Mouse (Mus musculus) splenic B cell, adult 2 months (primary cell): ENCODE results near the gene Fndc5.

Source experiments
- DNase-seq: peaks from one replicate; pipeline ENCODE4 v3.0.0-alpha.2; 2011; ENCODE audit warnings: low read depth, low spot score
- H3K27me3 ChIP-seq: 2 replicates; pipeline ENCODE4 v1.6.1; 2012; ENCODE audit warnings: mild to moderate bottlenecking, low read length, moderate library complexity, mixed read lengths; ENCODE audit not compliant: control insufficient read depth, poor library complexity, insufficient read depth, severe bottlenecking
- H3K36me3 ChIP-seq: 2 replicates; pipeline ENCODE4 v1.6.1; 2012; ENCODE audit warnings: mild to moderate bottlenecking, low read length, moderate library complexity, mixed read lengths; ENCODE audit not compliant: control insufficient read depth, poor library complexity, insufficient read depth, severe bottlenecking

Fndc5 gene

DNA sequence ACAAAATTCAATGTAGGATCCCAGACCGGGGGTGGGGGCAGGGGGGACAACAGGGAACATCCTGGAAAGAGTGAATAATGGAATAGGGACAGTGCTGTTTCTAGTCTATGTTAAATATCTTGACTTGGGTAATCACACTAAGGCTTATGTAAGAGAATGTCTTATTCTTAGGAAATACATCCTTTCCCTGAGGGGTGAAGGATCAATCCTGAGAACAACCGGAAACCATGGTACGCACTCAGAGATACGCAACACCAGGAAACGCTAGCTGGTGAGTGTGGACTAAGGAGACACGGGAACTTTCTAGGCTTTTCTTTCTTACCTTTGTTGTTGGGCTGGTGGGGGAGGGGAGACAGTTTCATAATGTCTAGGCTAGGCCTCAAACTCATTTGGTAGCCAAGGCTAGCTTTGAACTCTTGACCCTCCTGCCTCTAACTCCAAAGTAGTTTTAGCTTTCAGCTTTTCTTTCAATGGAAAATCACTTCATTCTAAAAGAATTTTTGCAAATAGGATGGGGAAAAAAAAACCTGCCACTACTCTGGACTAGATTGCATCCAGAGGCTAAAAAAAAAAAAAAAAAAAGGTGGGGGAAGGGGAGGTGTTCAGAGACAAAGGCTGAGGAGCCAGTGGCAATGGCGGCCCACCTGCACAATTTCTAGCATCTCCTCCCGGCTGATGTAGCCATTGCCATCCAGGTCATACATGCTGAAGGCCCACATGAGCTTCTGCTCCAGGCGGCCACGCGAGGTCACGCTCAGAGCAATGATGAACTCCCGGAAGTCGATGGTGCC lies 18.9 kb upstream of the Fndc5 start:
- no peaks in the 10 kb centered on the region for H3K36me3 ChIP-seq
- no peak for DNase-seq
- H3K27me3 ChIP-seq, result no peaks in the 10 kb centered on the region

DNA sequence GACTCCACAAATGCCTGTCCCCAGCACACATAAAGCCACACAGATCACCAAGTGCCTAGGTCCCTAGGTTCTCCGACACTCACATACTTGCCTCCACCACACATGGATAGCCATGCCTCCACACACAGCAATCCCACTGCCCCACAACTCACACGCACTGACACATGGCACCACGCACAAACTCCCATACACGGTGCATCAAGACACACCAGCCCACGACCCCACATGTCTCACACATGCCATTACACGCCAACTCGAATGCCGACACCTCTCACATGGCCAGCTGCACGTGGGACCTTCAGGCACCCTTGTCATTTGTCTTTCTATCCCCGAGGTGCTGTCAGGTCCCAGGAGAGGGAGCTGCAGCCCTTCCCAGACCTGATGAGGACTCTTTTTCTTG lies 17.1 kb upstream of the Fndc5 start:
- H3K36me3 ChIP-seq, result no peaks in the 10 kb centered on the region
- DNase-seq, result no peak
- H3K27me3 ChIP-seq, result no peaks in the 10 kb centered on the region

DNA sequence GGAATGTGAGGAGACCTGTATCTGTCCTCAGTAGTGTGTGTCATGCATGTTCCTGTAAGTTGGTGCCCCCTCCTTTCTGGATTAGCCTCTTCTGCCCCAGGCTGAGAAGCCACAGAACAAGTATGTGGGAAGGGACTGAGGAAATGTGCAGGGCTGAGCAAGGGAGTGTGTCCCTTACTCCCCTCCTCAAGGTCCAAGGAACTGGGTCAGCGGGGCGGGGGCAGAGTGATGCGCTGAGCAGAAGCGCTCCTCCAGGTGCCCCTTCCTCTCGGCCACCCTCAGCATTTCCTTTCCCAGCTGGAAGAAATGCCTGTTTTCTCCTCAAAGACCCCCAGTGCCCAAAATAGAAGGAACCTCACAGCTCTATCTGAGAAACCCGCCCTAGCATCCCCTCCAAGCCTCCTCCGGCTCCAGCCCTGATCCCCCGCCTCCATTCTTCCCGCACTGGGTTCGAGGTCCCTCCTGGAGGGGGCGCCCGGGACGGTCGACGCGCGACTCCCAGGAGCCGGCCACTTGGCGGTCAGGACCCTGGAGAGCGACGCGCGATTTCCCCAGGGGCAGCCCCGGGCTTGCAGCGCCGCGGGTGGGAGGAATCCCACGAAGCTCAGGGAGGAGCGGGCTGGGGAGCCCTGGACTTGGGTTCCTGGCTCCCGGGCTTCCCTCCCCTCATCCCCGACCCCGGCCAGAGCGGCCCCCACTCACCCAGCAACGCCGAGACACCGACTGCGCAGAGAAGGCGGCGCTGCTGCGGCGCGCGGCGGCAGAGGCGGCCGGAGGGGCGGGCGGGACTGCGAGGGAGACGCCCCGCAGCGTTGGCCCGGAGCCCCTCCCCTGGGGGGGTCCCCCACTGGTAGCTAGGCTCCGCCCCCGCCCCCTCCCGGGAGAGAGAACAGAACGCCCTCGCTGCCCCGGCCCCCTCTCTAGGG lies 16.0 kb upstream of the Fndc5 start:
- peak; percentile 73 for DNase-seq
- H3K27me3 ChIP-seq, result no peaks in the 10 kb centered on the region; the same call in 1 of the 2 replicates
- no peaks in the 10 kb centered on the region for H3K36me3 ChIP-seq

GRCm38 (mm10) chr4:129121569-129122086 lies 15.2 kb upstream of the Fndc5 start, which contains the start of gene Hpca:
TSS of gene Hpca (minus strand) at chr4:129122036.
- no peak for DNase-seq
- H3K36me3 ChIP-seq, result no peaks in the 10 kb centered on the region
- H3K27me3 ChIP-seq, result no peaks in the 10 kb centered on the region; the same call in 1 of the 2 replicates

GRCm38 (mm10) chr4:129122107-129122506 lies 14.7 kb upstream of the Fndc5 start:
- DNase-seq, result no peak
- no peaks in the 10 kb centered on the region; the same call in 1 of the 2 replicates for H3K27me3 ChIP-seq

DNA sequence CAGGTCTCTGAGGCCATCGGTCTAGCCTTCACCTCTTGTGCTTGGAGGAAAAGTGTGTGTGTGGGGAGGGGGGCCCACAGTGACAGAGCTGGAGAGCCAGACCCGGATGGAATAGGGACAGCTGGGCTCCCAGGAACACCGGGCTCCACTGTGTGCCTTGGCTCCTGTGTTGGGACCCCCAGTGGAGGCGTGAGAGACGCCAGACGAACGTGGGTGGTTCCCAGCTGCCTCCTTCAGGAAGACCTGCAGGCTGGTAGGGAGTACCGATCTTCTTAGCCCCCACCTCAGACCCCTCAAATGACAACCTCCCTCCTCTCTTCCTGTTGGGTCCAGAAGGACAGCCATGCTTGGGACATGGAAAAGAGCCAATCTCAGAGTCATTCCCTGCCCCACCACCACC lies 14.1 kb upstream of the Fndc5 start:
- DNase-seq, result no peak
- H3K36me3 ChIP-seq, result no peaks in the 10 kb centered on the region
- H3K27me3 ChIP-seq, result no peaks in the 10 kb centered on the region; the same call in 1 of the 2 replicates

More at GRCm38 (mm10) chr4:129122107-129122506, 14.7 kb upstream of the Fndc5 start:
- H3K36me3 ChIP-seq, result no peaks in the 10 kb centered on the region

DNA sequence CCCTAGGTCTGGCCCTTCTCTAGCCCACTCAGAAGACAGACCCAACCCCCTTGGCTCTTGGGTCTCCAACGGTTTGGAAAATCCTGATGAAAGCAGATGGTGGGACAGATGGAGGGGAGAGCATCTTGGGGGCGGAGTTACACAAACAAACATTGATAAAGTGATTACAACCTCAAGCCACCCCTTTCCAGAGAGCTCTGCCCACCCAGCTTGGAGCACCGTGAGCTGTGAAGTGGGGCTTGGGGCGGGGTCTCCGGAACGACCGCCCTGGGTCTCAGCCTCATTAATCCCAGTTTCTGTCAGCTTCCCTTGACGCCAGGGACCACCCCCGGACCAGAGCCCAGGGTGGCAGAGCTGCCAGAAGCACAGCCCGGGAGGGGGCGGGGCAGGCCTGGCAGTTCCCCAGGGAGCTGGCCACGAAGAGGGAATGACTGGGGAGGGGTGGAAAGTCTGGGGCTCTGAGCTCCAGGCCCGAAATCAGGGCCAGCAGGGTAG lies 12.1 kb upstream of the Fndc5 start:
- Histone ChIP-seq H3K27me3 (no peaks in the 10 kb centered on the region; the same call in none of the 2 replicates), H3K36me3 (no peaks in the 10 kb centered on the region)
- no peak for DNase-seq

- Histone ChIP-seq H3K36me3 (no peaks in the 10 kb centered on the region), H3K27me3 (no peaks in the 10 kb centered on the region; the same call in none of the 2 replicates)
- DNase-seq, result no peak
These were observed 10.9 kb upstream of the Fndc5 start for GRCm38 (mm10) chr4:129125736-129126451.

GRCm38 (mm10) chr4:129128582-129129338 lies 8.0 kb upstream of the Fndc5 start:
- no peak for DNase-seq
- Histone ChIP-seq H3K36me3 (no peaks in the 10 kb centered on the region), H3K27me3 (no peaks in the 10 kb centered on the region; the same call in none of the 2 replicates)

- Histone ChIP-seq H3K36me3 (no peaks in the 10 kb centered on the region), H3K27me3 (no peaks in the 10 kb centered on the region; the same call in none of the 2 replicates)
- no peak for DNase-seq
These were observed 7.4 kb upstream of the Fndc5 start for GRCm38 (mm10) chr4:129129387-129129786.

DNA sequence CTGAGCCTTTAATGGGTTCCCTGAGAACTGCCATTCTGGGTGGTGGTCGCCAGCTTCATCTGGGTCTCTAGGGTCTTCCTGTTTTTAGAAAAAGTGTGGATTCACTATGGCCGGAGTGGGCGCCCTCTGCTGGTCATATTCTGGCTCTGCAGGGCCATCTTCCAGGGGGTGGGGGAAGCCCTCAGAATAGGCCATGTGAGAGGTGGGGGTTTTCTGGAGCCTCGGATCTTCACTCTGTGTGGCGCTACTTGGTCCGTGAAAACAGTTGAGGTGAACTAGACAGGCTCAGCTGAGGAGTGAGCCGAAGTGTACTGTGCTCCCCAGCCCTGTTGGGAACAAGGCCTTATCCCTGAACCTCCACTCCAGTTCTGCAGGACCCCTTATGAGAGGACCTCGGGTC lies 6.7 kb upstream of the Fndc5 start:
- Histone ChIP-seq H3K36me3 (no peaks in the 10 kb centered on the region), H3K27me3 (no peaks in the 10 kb centered on the region; the same call in none of the 2 replicates)
- peak; percentile 72 for DNase-seq

GRCm38 (mm10) chr4:129130755-129131303 lies 6.0 kb upstream of the Fndc5 start:
- DNase-seq, result peak; percentile 66
- H3K36me3 ChIP-seq, result no peaks in the 10 kb centered on the region
- H3K27me3 ChIP-seq, result no peaks in the 10 kb centered on the region; the same call in 1 of the 2 replicates

DNA sequence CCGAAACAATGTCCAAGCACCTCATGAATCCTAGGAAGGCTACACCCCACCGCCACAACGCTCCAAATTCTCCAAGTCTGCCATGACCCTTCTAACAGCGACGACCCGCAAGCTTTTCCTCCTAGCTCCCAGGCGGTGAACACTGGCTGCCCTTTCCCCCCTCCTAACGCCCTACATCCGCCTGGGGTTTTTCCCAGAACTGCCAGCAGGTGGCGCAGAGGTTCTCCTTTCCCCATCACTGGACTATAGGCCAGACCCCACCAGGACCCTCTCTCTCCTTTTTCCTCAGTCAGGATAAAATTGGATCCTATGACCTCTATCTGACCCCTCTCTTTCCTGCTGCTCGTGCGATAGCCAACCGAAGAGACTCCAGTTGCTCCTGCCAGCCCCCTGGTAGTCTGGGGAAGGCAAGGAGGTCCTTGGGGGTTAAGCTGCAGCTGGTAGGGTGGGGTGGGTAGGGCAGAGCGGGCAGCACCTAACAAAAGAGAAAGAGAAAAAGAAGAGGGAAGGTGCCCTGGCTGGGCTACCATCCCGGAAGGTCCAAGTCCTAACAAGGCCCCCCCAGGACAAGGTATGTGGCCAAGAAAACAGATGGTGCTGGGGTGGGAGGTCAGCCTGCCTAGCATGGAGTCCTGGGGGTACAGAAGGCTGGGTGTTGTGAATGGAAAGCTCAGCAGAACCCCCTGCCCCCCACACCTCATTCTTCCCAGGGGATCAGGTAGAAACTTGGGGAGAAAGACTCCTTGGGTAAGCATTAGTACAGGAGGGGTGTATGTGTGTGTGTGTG lies 1.8 kb upstream of the Fndc5 start:
- Histone ChIP-seq H3K36me3 (no peaks in the 10 kb centered on the region), H3K27me3 (no peaks in the 10 kb centered on the region)
- DNase-seq, result peak; percentile 78
